Mouse (Mus musculus) lung, embryonic 15.5 days (tissue): ENCODE data around the gene Msh6. TPM values are rescaled to one million over a fixed set of nuclear protein-coding genes. Genes with fewer than 3 reads are reported as not detected.
A peak's percentile ranks its signal among the peaks of the same experiment; 100 is the strongest.
"Not testable (repeated sequence)": the region's sequence is repeated elsewhere in the genome, so short reads cannot be mapped to it uniquely, and the experiment has no call there.

Experiments used
- ATAC-seq: fragments of 200-750 bp; cut with Nextera tagmentation; 2 replicates; pipeline ENCODE4 v1.8.0; 2017; ENCODE audit warnings: moderate number of reproducible peaks, borderline replicate concordance; ENCODE audit not compliant: low FRiP score, low TSS enrichment; ENCODE audit errors: extremely low read depth
- H3K27ac ChIP-seq: fragments of 300-500 bp; sonication (generic); 2 replicates; pipeline ENCODE4 v1.5.1; 2015; ENCODE audit warnings: moderate library complexity, mild to moderate bottlenecking, inconsistent platforms
- H3K27me3 ChIP-seq: fragments of 300-500 bp; sonication (generic); 2 replicates; pipeline ENCODE4 v1.6.1; 2015; ENCODE audit warnings: inconsistent platforms
- H3K36me3 ChIP-seq: fragments of 300-500 bp; sonication (generic); 2 replicates; pipeline ENCODE4 v1.6.1; 2015; ENCODE audit warnings: inconsistent platforms
- H3K4me1 ChIP-seq: fragments of 300-500 bp; sonication (generic); 2 replicates; pipeline ENCODE4 v1.6.1; 2015; ENCODE audit warnings: inconsistent platforms
- H3K4me2 ChIP-seq: fragments of 300-500 bp; sonication (generic); 2 replicates; pipeline ENCODE4 v1.6.1; 2015; ENCODE audit warnings: inconsistent platforms, mild to moderate bottlenecking, moderate library complexity
- H3K4me3 ChIP-seq: fragments of 300-500 bp; sonication (generic); 2 replicates; pipeline ENCODE4 v1.5.1; 2015; ENCODE audit warnings: mild to moderate bottlenecking, inconsistent platforms
- H3K9ac ChIP-seq: fragments of 300-500 bp; sonication (generic); 2 replicates; pipeline ENCODE4 v1.6.1; 2015; ENCODE audit warnings: inconsistent platforms
- H3K9me3 ChIP-seq: fragments of 300-500 bp; sonication (generic); 2 replicates; pipeline ENCODE4 v1.6.1; 2016; ENCODE audit warnings: inconsistent platforms
- WGBS: fragments of 180-500 bp; shearing (Covaris S2); methylation state at CpG from one replicate; pipeline ENCODE4 v1.1.7; 2015; 5-methylcytosine and 5-hydroxymethylcytosine counted together
- polyA plus RNA-seq: library from polyadenylated mRNA; unstranded; fragments of >200 nt; fragmentation: Nextera tagmentation; extraction: Ambion mirVana; gene quantifications from 2 replicates; pipeline ENCODE4 v1.2.1, GENCODE M21; 2015

The Msh6 gene
- polyA plus RNA-seq, 1 experiment from 2014 or later: 57.9 TPM

- ATAC-seq: peak; percentile 74; the same call in 1 of the 2 replicates
- not testable (repeated sequence) for H3K27ac ChIP-seq, H3K27me3 ChIP-seq, H3K9me3 ChIP-seq, H3K4me1 ChIP-seq, H3K36me3 ChIP-seq, H3K4me2 ChIP-seq, H3K9ac ChIP-seq, H3K4me3 ChIP-seq
- WGBS: 26% methylated on average over 6 of the region's 8 CpGs
These were observed 6.4 kb upstream of the Msh6 start for GRCm38 (mm10) chr17:87968483-87968926.

DNA sequence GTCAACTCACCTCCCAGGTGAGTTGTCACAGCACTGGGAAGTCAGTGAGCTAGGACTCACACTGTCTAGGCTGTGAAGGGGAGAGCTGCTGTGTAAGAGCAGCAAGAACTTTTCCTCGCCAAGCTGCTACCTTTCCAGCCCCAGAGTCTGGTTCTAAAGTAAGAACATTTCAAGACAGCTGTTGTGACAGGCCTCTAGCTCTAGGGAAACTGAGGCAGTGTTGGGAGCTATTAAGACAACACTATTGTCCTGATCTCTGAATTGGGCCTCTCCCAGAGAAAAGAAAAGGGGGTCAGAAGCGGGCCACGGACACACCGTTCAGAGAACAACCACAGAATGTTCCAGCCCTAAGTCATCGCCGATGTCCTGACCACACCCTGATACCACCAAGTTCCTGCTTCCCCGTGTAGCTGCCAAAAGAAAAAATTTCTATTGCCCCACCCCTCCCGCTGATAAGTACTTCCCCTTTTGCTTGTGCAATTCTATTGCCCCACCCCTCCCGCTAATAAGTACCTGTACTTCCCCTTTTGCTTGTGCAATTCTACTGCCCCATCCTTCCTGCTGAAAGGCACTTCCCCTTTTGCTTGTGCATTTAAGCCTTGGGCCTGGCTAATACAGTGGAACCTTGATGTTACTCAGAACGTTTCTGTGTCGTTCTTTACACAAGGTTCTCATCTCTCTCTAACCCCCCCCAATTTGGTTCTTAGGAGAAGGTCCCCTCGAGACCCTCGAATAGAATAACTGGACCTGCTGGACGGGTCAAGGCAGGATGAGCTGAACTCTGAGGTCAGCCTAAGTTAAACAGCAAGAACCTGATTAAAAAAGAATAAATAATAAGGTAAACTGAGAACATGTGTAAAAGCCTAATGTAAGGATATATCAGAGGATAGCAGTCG is 2.9 kb upstream of the Msh6 start:
- H3K4me2 ChIP-seq, H3K9me3 ChIP-seq, H3K27ac ChIP-seq, H3K4me3 ChIP-seq, H3K27me3 ChIP-seq, H3K36me3 ChIP-seq, H3K9ac ChIP-seq, ATAC-seq: not testable (repeated sequence)
- WGBS: 78% methylated on average over 15 of the region's 15 CpGs
- H3K4me1 ChIP-seq: peaks cover 13% of the 10 kb centered on the region

- Histone ChIP-seq H3K36me3 (no peaks in the 10 kb centered on the region), H3K4me3 (no peak overlapping the region), H3K9me3 (no peaks in the 10 kb centered on the region), H3K4me1 (peaks cover 16% of the 10 kb centered on the region), H3K9ac (no peak overlapping the region), H3K4me2 (no peak overlapping the region), H3K27ac (no peak overlapping the region), H3K27me3 (no peaks in the 10 kb centered on the region)
- WGBS: 60% methylated on average over 5 of the region's 5 CpGs
- no peak for ATAC-seq
These were observed 2.0 kb upstream of the Msh6 start for GRCm38 (mm10) chr17:87972856-87973255.

- no peaks in the 10 kb centered on the region for H3K27me3 ChIP-seq
- H3K4me3 ChIP-seq: 0 out of 2 replicates have a peak overlapping the region, but pooled peaks have one; percentile 96
- H3K9ac ChIP-seq: no peak overlapping the region
- no peaks in the 10 kb centered on the region for H3K9me3 ChIP-seq
- H3K27ac ChIP-seq: no peak overlapping the region
- no peak for ATAC-seq
- H3K4me2 ChIP-seq: peak overlapping the region; percentile 66
- WGBS: 63% methylated on average over 10 of the region's 10 CpGs
- H3K4me1 ChIP-seq: peaks cover 17% of the 10 kb centered on the region
- no peaks in the 10 kb centered on the region for H3K36me3 ChIP-seq
These were observed 1.3 kb upstream of the Msh6 start for GRCm38 (mm10) chr17:87973261-87974167.

- peak; percentile 64 for ATAC-seq
- no peaks in the 10 kb centered on the region for H3K9me3 ChIP-seq
- 0 out of 2 replicates have a peak, but pooled peaks cover 4% of the 10 kb centered on the region for H3K36me3 ChIP-seq
- under 1% methylated on average over 54 of the region's 68 CpGs for WGBS
- peak overlapping the region; percentile 96 for H3K4me3 ChIP-seq
- no peaks in the 10 kb centered on the region for H3K27me3 ChIP-seq
- peak overlapping the region; percentile 92 for H3K9ac ChIP-seq
- peaks cover 19% of the 10 kb centered on the region for H3K4me1 ChIP-seq
- H3K27ac ChIP-seq: peak overlapping the region; percentile 86
- peak overlapping the region; percentile 66 for H3K4me2 ChIP-seq
These were observed 479 bp downstream of the Msh6 start for GRCm38 (mm10) chr17:87975229-87975853.

DNA sequence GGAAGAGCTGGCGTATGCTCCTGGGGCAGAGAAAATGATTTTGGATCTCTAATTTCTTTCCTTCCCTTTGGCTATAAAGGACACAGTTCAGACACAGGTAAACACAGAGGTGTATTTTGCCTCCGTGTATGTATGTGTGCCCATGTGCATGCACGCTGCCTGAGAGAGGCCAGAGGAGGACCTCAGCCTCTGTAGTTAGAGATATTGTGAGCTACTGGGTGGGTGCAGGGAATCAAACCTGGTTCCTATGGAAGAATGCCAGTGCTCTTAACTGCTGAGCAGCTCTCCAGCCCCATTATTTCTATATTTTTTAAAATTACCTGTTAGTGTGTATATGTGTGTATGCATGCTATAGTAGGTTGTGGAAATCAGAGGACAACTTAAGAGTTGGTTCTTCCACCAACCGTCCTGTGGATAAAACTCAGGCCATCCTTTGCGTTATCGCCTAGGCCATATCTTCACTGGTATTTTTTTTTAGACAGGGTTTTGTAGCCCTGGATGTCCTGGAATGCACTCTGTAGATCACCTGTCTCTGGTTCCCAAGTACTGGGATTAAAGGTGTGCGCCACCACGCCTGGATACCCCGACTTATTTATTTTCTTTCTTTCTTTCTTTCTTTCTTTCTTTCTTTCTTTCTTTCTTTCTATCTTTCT is 1.4 kb downstream of the Msh6 start:
- Histone ChIP-seq H3K4me1 (peaks cover 19% of the 10 kb centered on the region), H3K36me3 (peaks cover 4% of the 10 kb centered on the region; the same call in 1 of the 2 replicates), H3K27me3 (no peaks in the 10 kb centered on the region), H3K9ac (peak overlapping the region; percentile 92), H3K9me3 (no peaks in the 10 kb centered on the region), H3K4me3 (peak overlapping the region; percentile 96), H3K4me2 (peak overlapping the region; percentile 66), H3K27ac (no peak overlapping the region)
- WGBS: 65% methylated on average over 9 of the region's 9 CpGs
- ATAC-seq: no peak

DNA sequence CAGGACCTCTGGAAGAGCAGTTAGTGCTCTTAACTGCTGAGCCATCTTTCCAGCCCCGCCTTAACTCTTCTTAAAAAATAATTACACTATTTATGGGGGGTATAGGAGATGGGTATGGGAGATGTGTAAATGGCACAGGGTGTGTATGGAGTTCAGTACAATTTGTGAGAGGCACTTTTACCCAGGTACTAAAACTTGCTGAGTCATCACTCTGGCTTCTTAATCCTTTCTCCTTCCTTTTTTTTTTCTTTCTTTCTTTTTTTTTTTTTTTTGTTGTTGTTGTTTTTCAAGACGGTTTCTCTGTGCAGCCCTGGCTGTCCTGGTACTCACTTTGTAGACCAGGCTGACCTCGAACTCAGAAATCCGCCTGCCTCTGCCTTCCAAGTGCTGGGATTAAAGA is 2.1 kb downstream of the Msh6 start:
- H3K4me3 ChIP-seq, H3K27me3 ChIP-seq, H3K4me2 ChIP-seq, H3K27ac ChIP-seq, ATAC-seq, H3K9me3 ChIP-seq, H3K9ac ChIP-seq, H3K36me3 ChIP-seq: not testable (repeated sequence)
- H3K4me1 ChIP-seq: peaks cover 19% of the 10 kb centered on the region
- 86% methylated on average over 4 of the region's 4 CpGs for WGBS

DNA sequence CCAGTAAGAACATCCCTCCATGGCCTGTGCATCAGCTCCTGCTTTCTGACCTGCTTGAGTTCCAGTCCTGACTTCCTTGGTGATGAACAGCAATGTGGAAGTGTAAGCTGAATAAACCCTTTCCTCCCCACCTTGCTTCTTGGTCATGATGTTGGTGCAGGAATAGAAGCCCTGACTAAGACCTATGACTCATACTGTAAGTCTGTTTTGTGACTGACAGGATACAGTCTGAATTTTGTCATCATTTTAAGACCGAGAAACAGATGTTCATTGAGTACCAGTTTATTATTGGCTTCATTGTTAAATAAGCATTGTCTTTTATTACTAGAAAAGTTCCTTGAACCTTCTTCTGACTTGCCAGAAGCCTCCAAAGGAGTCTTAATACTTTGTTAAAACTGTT is 4.8 kb downstream of the Msh6 start:
- not testable (repeated sequence) for H3K27me3 ChIP-seq, H3K4me2 ChIP-seq, H3K27ac ChIP-seq, H3K9ac ChIP-seq, H3K4me3 ChIP-seq, ATAC-seq, H3K9me3 ChIP-seq
- Histone ChIP-seq H3K36me3 (peaks cover 27% of the 10 kb centered on the region), H3K4me1 (peaks cover 18% of the 10 kb centered on the region)
- 85% methylated on average over 1 of the region's 1 CpGs for WGBS

DNA sequence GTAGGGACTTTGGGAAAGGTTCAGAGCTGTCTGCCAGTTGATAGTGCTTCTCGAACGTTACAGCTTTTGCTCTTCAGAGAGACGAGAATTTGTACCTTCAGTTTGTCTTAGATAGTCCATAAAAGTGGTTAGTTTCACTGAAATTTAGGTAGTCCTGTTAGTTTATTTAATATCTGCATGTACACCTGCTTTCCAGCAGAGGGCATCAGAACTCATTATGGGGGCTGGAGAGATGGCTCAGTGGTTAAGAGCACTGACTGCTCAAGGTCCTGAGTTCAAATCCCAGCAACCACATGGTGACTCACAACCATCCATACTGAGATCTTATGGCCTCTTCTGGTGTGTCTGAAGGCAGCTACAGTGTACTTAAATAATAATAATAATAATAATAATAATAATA is 7.2 kb downstream of the Msh6 start:
- Histone ChIP-seq H3K9ac (no peak overlapping the region), H3K27ac (no peak overlapping the region), H3K4me2 (no peak overlapping the region), H3K4me1 (0 out of 2 replicates have a peak, but pooled peaks cover 10% of the 10 kb centered on the region), H3K9me3 (no peaks in the 10 kb centered on the region), H3K4me3 (no peak overlapping the region), H3K36me3 (peaks cover 46% of the 10 kb centered on the region), H3K27me3 (no peaks in the 10 kb centered on the region)
- WGBS: 80% methylated on average over 3 of the region's 3 CpGs
- no peak for ATAC-seq

DNA sequence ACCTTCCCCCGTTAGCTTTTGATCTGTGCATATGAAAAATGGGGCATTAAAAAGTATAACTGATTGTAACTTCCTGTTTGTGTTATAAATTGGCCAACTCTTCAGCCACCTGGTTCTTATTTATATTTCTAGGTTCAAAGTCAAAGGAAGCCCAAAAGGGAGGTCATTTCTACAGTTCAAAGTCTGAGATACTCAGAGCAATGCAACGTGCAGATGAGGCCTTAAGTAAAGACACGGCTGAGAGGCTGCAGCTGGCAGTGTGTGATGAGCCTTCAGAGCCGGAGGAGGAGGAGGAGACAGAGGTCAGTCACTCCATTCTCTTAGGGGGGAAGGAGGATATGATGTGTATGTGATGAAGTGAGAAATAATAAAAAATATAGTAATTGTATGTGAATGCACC is 8.5 kb downstream of the Msh6 start:
- Histone ChIP-seq H3K27me3 (no peaks in the 10 kb centered on the region), H3K4me1 (0 out of 2 replicates have a peak, but pooled peaks cover 7% of the 10 kb centered on the region), H3K27ac (0 out of 2 replicates have a peak overlapping the region, but pooled peaks have one; percentile 3), H3K36me3 (peaks cover 58% of the 10 kb centered on the region), H3K4me3 (no peak overlapping the region), H3K4me2 (no peak overlapping the region), H3K9ac (no peak overlapping the region), H3K9me3 (no peaks in the 10 kb centered on the region)
- WGBS: 34% methylated on average over 4 of the region's 4 CpGs
- ATAC-seq: peak; percentile 35; the same call in 1 of the 2 replicates
